Comparison of ENCODE assay signal across 8 mouse cellular contexts in genomic region chr17:44188042-44188768, GRCm38 (mm10). TPM values are rescaled to one million over a fixed set of nuclear protein-coding genes. Genes with fewer than 3 reads are reported as not detected.
A peak's percentile ranks its signal among the peaks of the same experiment; 100 is the strongest.
DNase-seq lines count a peak whose midpoint lies in the region; ATAC-seq lines count a peak whose summit lies in the region.

TSS of gene Clic5 (plus strand) at chr17:44188584.

- peak within 1 kb of the TSS; percentile 88 for H3K4me2 ChIP-seq in embryonic facial prominence, embryonic 15.5 days (replicated peaks)
- peak within 1 kb of the TSS; percentile 86 for H3K4me2 ChIP-seq in heart, embryonic 16.5 days (ENCODE audit: low read depth, low read length)
- H3K4me2 ChIP-seq in stomach, embryonic 15.5 days, result peak within 1 kb of the TSS; percentile 86

- no peak within 1 kb of the TSS for H3K27ac ChIP-seq in embryonic facial prominence, embryonic 15.5 days (replicated peaks)
- peak within 1 kb of the TSS; percentile 94 for H3K27ac ChIP-seq in heart, embryonic 16.5 days (ENCODE audit: low read length)
- no peak within 1 kb of the TSS for H3K27ac ChIP-seq in stomach, embryonic 15.5 days

- H3K4me1 ChIP-seq in embryonic facial prominence, embryonic 15.5 days, result peaks cover 12% of the 10 kb centered on the region
- peaks cover 19% of the 10 kb centered on the region for H3K4me1 ChIP-seq in heart, embryonic 16.5 days (ENCODE audit: control insufficient read depth, insufficient read depth, low read length)
- H3K4me1 ChIP-seq in stomach, embryonic 15.5 days, result peaks cover 11% of the 10 kb centered on the region

- peaks cover 18% of the 10 kb centered on the region for H3K27me3 ChIP-seq in embryonic facial prominence, embryonic 15.5 days
- H3K27me3 ChIP-seq in heart, embryonic 16.5 days (ENCODE audit: control insufficient read depth, insufficient read depth, low read length), result no peaks in the 10 kb centered on the region
- 0 out of 2 replicates have a peak, but pooled peaks cover 6% of the 10 kb centered on the region for H3K27me3 ChIP-seq in stomach, embryonic 15.5 days (replicated peaks)

- peak; percentile 34; the same call in 1 of the 2 replicates for ATAC-seq in embryonic facial prominence, embryonic 15.5 days (ENCODE audit: insufficient number of reproducible peaks, low FRiP score, low TSS enrichment, low read depth)
- peak; percentile 92 for ATAC-seq in heart, embryonic 16.5 days (replicated peaks; ENCODE audit: extremely low read depth, insufficient read depth, low FRiP score)
- 0 out of 2 replicates have a peak, but pooled peaks have one; percentile 21 for ATAC-seq in stomach, embryonic 15.5 days (ENCODE audit: insufficient read depth, low FRiP score, low read depth)
- ATAC-seq in cerebellum, adult (ENCODE audit: insufficient number of reproducible peaks, low FRiP score, low TSS enrichment), result no peak

- peak within 1 kb of the TSS; percentile 46 for H3K4me3 ChIP-seq in embryonic facial prominence, embryonic 15.5 days (replicated peaks)
- peak within 1 kb of the TSS; percentile 77 for H3K4me3 ChIP-seq in heart, embryonic 16.5 days (ENCODE audit: low read length)
- H3K4me3 ChIP-seq in stomach, embryonic 15.5 days (replicated peaks), result peak within 1 kb of the TSS; percentile 41

- DNase-seq in 3134 (ENCODE audit: extremely low read depth, insufficient read length, low spot score) (peak; percentile 16), ES-CJ7 (ENCODE audit: low read depth, low spot score) (peak; percentile 45)
- peak; percentile 74 for DNase-seq in kidney, postnatal 10 days
- peak; percentile 76 to 84 for DNase-seq in lung, postnatal 4 days

- peak within 1 kb of the TSS; percentile 26 for H3K9ac ChIP-seq in embryonic facial prominence, embryonic 15.5 days
- H3K9ac ChIP-seq in heart, embryonic 16.5 days (ENCODE audit: low read length), result peak within 1 kb of the TSS; percentile 78
- no peak within 1 kb of the TSS for H3K9ac ChIP-seq in stomach, embryonic 15.5 days

- H3K36me3 ChIP-seq in embryonic facial prominence, embryonic 15.5 days, result no peaks in the 10 kb centered on the region
- no peaks in the 10 kb centered on the region for H3K36me3 ChIP-seq in heart, embryonic 16.5 days (ENCODE audit: control insufficient read depth, insufficient read depth)
- H3K36me3 ChIP-seq in stomach, embryonic 15.5 days, result no peaks in the 10 kb centered on the region

- WGBS in embryonic facial prominence, embryonic 15.5 days, result 3% methylated on average over 24 of the region's 24 CpGs
- WGBS in heart, embryonic 16.5 days, result 5% methylated on average over 24 of the region's 24 CpGs
- WGBS in stomach, embryonic 15.5 days, result 4% methylated on average over 24 of the region's 24 CpGs

- H3K9me3 ChIP-seq in embryonic facial prominence, embryonic 15.5 days (replicated peaks), result no peaks in the 10 kb centered on the region
- no peaks in the 10 kb centered on the region for H3K9me3 ChIP-seq in heart, embryonic 16.5 days (replicated peaks; ENCODE audit: control insufficient read depth, low read length)
- H3K9me3 ChIP-seq in stomach, embryonic 15.5 days, result no peaks in the 10 kb centered on the region

RNA-seq across cellular contexts. Expression of gene Clic5, which starts in this region (rescaled TPM):
- polyA plus RNA-seq in embryonic facial prominence, embryonic 15.5 days (2015; fragmentation: Nextera tagmentation; extraction: Ambion mirVana), result 1.1 and 1.2 TPM in 2 replicates
- 16.6 and 17.8 TPM in 2 replicates for polyA plus RNA-seq in heart, embryonic 16.5 days (2015; fragmentation: Nextera tagmentation; extraction: Ambion mirVana)
- polyA plus RNA-seq in stomach, embryonic 15.5 days (2015; fragmentation: Nextera tagmentation; extraction: Ambion mirVana), result 5.0 and 7.1 TPM in 2 replicates

Comparison
In these comparisons a context has a peak if more than half of its experiments do, and no peak if none do; other contexts are left out.
1. DNase-seq: peak in every context shown above with its lines; median percentile 80 in lung, postnatal 4 days; 74 in kidney, postnatal 10 days; 45 in ES-CJ7; 16 in 3134.